Mouse (Mus musculus) myocyte (in vitro differentiated cells): Measurements from ENCODE around the gene Atcay.

Source experiments
- CEBPB ChIP-seq: IDR thresholded peaks from 2 replicates; pipeline ENCODE4 v1.6.1; 2011; ENCODE audit warnings: mild to moderate bottlenecking, moderate library complexity; ENCODE audit not compliant: poor library complexity, insufficient read depth, severe bottlenecking
- MAX ChIP-seq: IDR thresholded peaks from one replicate; pipeline ENCODE4 v1.6.1; 2011; ENCODE audit warnings: low read depth, mild to moderate bottlenecking, control low read depth
- MYOG ChIP-seq, 3 experiments: IDR thresholded peaks; one replicate each; pipeline ENCODE4 v1.6.1; 2011; ENCODE audit warnings: control low read depth in 2 of 3, low read depth in 2 of 3, mild to moderate bottlenecking in 2 of 3; ENCODE audit not compliant: insufficient read length in 2 of 3, control insufficient read depth in 1 of 3, insufficient read depth in 1 of 3
- POLR2A ChIP-seq: IDR thresholded peaks from one replicate; pipeline ENCODE4 v1.6.1; 2011; ENCODE audit warnings: low read depth, mild to moderate bottlenecking, control low read depth, moderate library complexity; ENCODE audit not compliant: insufficient read length
- POLR2AphosphoS2 ChIP-seq: IDR thresholded peaks from one replicate; pipeline ENCODE4 v1.6.1; 2011; ENCODE audit warnings: low read depth, control low read depth; ENCODE audit not compliant: insufficient read length
- SRF ChIP-seq: IDR thresholded peaks from one replicate; pipeline ENCODE4 v1.6.1; 2011; ENCODE audit warnings: low read depth; ENCODE audit not compliant: control insufficient read depth, insufficient read length

GRCm38 (mm10) chr10:81173132-81173531, 57.5 kb downstream of the Atcay start:
- TF ChIP-seq POLR2A: no peak
- no peak for TF ChIP-seq POLR2AphosphoS2
- TF ChIP-seq MAX: no peak
- no peak for TF ChIP-seq MYOG (IDR thresholded peaks at IDR 0.05; ENCODE audit: control insufficient read depth in 1 of 3, insufficient read depth in 1 of 3, insufficient read length in 2 of 3, low read depth in 2 of 3)
- TF ChIP-seq SRF: no peak
- TF ChIP-seq CEBPB: no peak
